ENCODE assay signal across 28 mouse cellular contexts in genomic region chr1:82826911-82827310, GRCm38 (mm10). TPM values are rescaled to one million over a fixed set of nuclear protein-coding genes. Genes with fewer than 3 reads are reported as not detected.
A peak's percentile ranks its signal among the peaks of the same experiment; 100 is the strongest.
DNase-seq lines count a peak whose midpoint lies in the region; ATAC-seq and TF ChIP-seq lines count a peak whose summit lies in the region.
"Had no signal": no experiment of that assay in that cellular context is flagged by ENCODE, and none has a peak within 500 bp of the region (broad histone marks: within the 10 kb centered on the region; RNA-seq: fewer than 3 reads in every experiment).

No protein-coding gene starts in this region.

- no peaks in the 10 kb centered on the region for H3K27me3 ChIP-seq in intestine, postnatal 0 days (replicated peaks; ENCODE audit: control insufficient read depth, insufficient read depth, low read length)
- no peaks in the 10 kb centered on the region for H3K27me3 ChIP-seq in liver, embryonic 14.5 days (ENCODE audit: control insufficient read depth, insufficient read depth, low read length)
- no peaks in the 10 kb centered on the region for H3K27me3 ChIP-seq in forebrain, postnatal 0 days (ENCODE audit: insufficient read depth, low read length)
- H3K27me3 ChIP-seq in forebrain, embryonic 14.5 days (replicated peaks; ENCODE audit: control insufficient read depth, insufficient read depth, low read length): no peaks in the 10 kb centered on the region
- H3K27me3 ChIP-seq: CH12.LX; limb, embryonic 13.5 days; Patski; stomach, embryonic 15.5 days had no signal

- H3K9ac ChIP-seq in intestine, postnatal 0 days (ENCODE audit: low read depth, low read length): no peak overlapping the region
- peak overlapping the region; percentile 85 for H3K9ac ChIP-seq in liver, embryonic 14.5 days (replicated peaks)
- H3K9ac ChIP-seq in forebrain, postnatal 0 days: no peak overlapping the region
- no peak overlapping the region for H3K9ac ChIP-seq in forebrain, embryonic 14.5 days (ENCODE audit: low read length)
- H3K9ac ChIP-seq: limb, embryonic 13.5 days; stomach, embryonic 15.5 days had no signal

- TF ChIP-seq EP300 in liver, embryonic 14.5 days (IDR thresholded peaks at IDR 0.05; ENCODE audit: low read depth): no peak

- H3K4me3 ChIP-seq in intestine, postnatal 0 days (ENCODE audit: low read depth, low read length): no peak overlapping the region
- no peak overlapping the region for H3K4me3 ChIP-seq in liver, embryonic 14.5 days (ENCODE audit: insufficient read depth in 1 of 2, low read depth in 2 of 2, low read length in 2 of 2)
- H3K4me3 ChIP-seq in forebrain, postnatal 0 days (ENCODE audit: low read depth, low read length): no peak overlapping the region
- H3K4me3 ChIP-seq in forebrain, embryonic 14.5 days (ENCODE audit: low read depth, low read length): no peak overlapping the region
- H3K4me3 ChIP-seq: gastrocnemius, adult 2 months; left cerebral cortex, adult 2 months; limb, embryonic 13.5 days; midbrain, embryonic 10.5 days; stomach, embryonic 15.5 days had no signal

- WGBS in intestine, postnatal 0 days: 15% methylated on average over 5 of the region's 5 CpGs
- WGBS in liver, embryonic 14.5 days (ENCODE audit: insufficient replicate concordance): 55% methylated on average over 5 of the region's 5 CpGs
- 49% methylated on average over 5 of the region's 5 CpGs for WGBS in forebrain, postnatal 0 days
- WGBS in forebrain, embryonic 14.5 days: 57% methylated on average over 5 of the region's 5 CpGs

- no peak overlapping the region for H3K27ac ChIP-seq in intestine, postnatal 0 days (ENCODE audit: low read depth, low read length)
- H3K27ac ChIP-seq in liver, embryonic 14.5 days: peak overlapping the region; percentile 100
- no peak overlapping the region for H3K27ac ChIP-seq in forebrain, postnatal 0 days (ENCODE audit: low read depth, low read length)
- H3K27ac ChIP-seq in forebrain, embryonic 14.5 days (ENCODE audit: low read depth, low read length): no peak overlapping the region
- H3K27ac ChIP-seq: gastrocnemius, adult 2 months; left cerebral cortex, adult 2 months; limb, embryonic 13.5 days; midbrain, embryonic 10.5 days; stomach, embryonic 15.5 days had no signal

- no peak for TF ChIP-seq CTCF in intestine, postnatal 0 days (IDR thresholded peaks at IDR 0.05; ENCODE audit: low read depth)
- no peak for TF ChIP-seq CTCF in liver, embryonic 14.5 days (IDR thresholded peaks at IDR 0.05; ENCODE audit: low read depth)
- TF ChIP-seq CTCF in forebrain, postnatal 0 days (IDR thresholded peaks at IDR 0.05; ENCODE audit: low read depth): no peak

- no peaks in the 10 kb centered on the region for H3K36me3 ChIP-seq in intestine, postnatal 0 days (ENCODE audit: control insufficient read depth, insufficient read depth)
- no peaks in the 10 kb centered on the region for H3K36me3 ChIP-seq in liver, embryonic 14.5 days (replicated peaks; ENCODE audit: control insufficient read depth, insufficient read depth, low read depth)
- no peaks in the 10 kb centered on the region for H3K36me3 ChIP-seq in forebrain, postnatal 0 days (ENCODE audit: insufficient read depth)
- H3K36me3 ChIP-seq in forebrain, embryonic 14.5 days (ENCODE audit: control insufficient read depth, insufficient read depth, low read length): no peaks in the 10 kb centered on the region
- H3K36me3 ChIP-seq: limb, embryonic 13.5 days; midbrain, embryonic 10.5 days; stomach, embryonic 15.5 days had no signal

- H3K4me1 ChIP-seq in intestine, postnatal 0 days (replicated peaks; ENCODE audit: control insufficient read depth, insufficient read depth, low read length): no peaks in the 10 kb centered on the region; the same call in 1 of the 2 replicates
- H3K4me1 ChIP-seq in liver, embryonic 14.5 days (replicated peaks; ENCODE audit: control insufficient read depth in 2 of 2, insufficient read depth in 2 of 2, low read length in 1 of 2): peaks cover 52 to 78% of the 10 kb centered on the region in 2 experiments
- H3K4me1 ChIP-seq in forebrain, postnatal 0 days (ENCODE audit: insufficient read depth): no peaks in the 10 kb centered on the region
- no peaks in the 10 kb centered on the region for H3K4me1 ChIP-seq in forebrain, embryonic 14.5 days (ENCODE audit: control insufficient read depth, insufficient read depth, low read length)
- H3K4me1 ChIP-seq: limb, embryonic 13.5 days; midbrain, embryonic 10.5 days; stomach, embryonic 15.5 days had no signal

- no peak overlapping the region for H3K4me2 ChIP-seq in intestine, postnatal 0 days (replicated peaks; ENCODE audit: low read depth)
- peak overlapping the region; percentile 63 for H3K4me2 ChIP-seq in liver, embryonic 14.5 days (ENCODE audit: low read depth)
- no peak overlapping the region for H3K4me2 ChIP-seq in forebrain, postnatal 0 days (ENCODE audit: low read depth)
- no peak overlapping the region for H3K4me2 ChIP-seq in forebrain, embryonic 14.5 days (ENCODE audit: low read length)
- H3K4me2 ChIP-seq: limb, embryonic 13.5 days; stomach, embryonic 15.5 days had no signal

- peak; percentile 54 for ATAC-seq in intestine, postnatal 0 days
- no peak for ATAC-seq in liver, embryonic 14.5 days (ENCODE audit: insufficient read depth)
- no peak for ATAC-seq in forebrain, postnatal 0 days
- ATAC-seq in forebrain, embryonic 14.5 days: no peak
- no peak for ATAC-seq in erythroblast, adult 5-6 weeks (replicated peaks; ENCODE audit: low FRiP score, poor library complexity, severe bottlenecking)
- ATAC-seq: hindbrain, embryonic 16.5 days; Patski had no signal

- H3K9me3 ChIP-seq in intestine, postnatal 0 days (ENCODE audit: control insufficient read depth): no peaks in the 10 kb centered on the region
- H3K9me3 ChIP-seq in liver, embryonic 14.5 days (ENCODE audit: control insufficient read depth, low read length): no peaks in the 10 kb centered on the region
- no peaks in the 10 kb centered on the region for H3K9me3 ChIP-seq in forebrain, postnatal 0 days (ENCODE audit: low read length)
- H3K9me3 ChIP-seq in forebrain, embryonic 14.5 days (replicated peaks; ENCODE audit: control insufficient read depth, low read length): no peaks in the 10 kb centered on the region
- H3K9me3 ChIP-seq: limb, embryonic 13.5 days; midbrain, embryonic 10.5 days; stomach, embryonic 15.5 days had no signal

- DNase-seq in embryo, embryonic 10.5 days (ENCODE audit: low spot score): peak; percentile 20
- no peak for DNase-seq in embryo, embryonic 9.5 days (ENCODE audit: extremely low spot score)
- peak; percentile 91 for DNase-seq in ES-CJ7 (ENCODE audit: low read depth, low spot score)
- DNase-seq in liver, embryonic 14.5 days (ENCODE audit: low read depth in 3 of 3, low spot score in 3 of 3): no peak
- DNase-seq in forebrain, postnatal 0 days: no peak
- DNase-seq in forebrain, embryonic 14.5 days (ENCODE audit: low spot score): no peak
- DNase-seq: cerebellum, adult 11 months; cerebellum, postnatal 25 days; gastrocnemius, adult 2 months; lung, postnatal 10 days; thymus, postnatal 14 days had no signal

RNA-seq across cellular contexts. Expression of gene Agfg1, which starts 12.4 kb away (rescaled TPM):
- 35.8 and 36.7 TPM in 2 replicates for polyA plus RNA-seq in intestine, postnatal 0 days (2015; fragmentation: Nextera tagmentation; extraction: Ambion mirVana)
- polyA plus RNA-seq in liver, embryonic 14.5 days (2012; rRNA removed): 43.8 and 47.8 TPM in 2 replicates
- polyA plus RNA-seq in liver, embryonic 14.5 days (2014; fragmentation: Nextera tagmentation; extraction: Ambion mirVana): 59.4 and 65.3 TPM in 2 replicates
- total RNA-seq in forebrain, postnatal 0 days (2014; rRNA removed): 104 and 114 TPM in 2 replicates
- 19.4 and 22.2 TPM in 2 replicates for polyA plus RNA-seq in forebrain, postnatal 0 days (2015; fragmentation: Nextera tagmentation; extraction: Ambion mirVana)
- 40.4 and 42.3 TPM in 2 replicates for polyA plus RNA-seq in forebrain, embryonic 14.5 days (2014; fragmentation: Nextera tagmentation; extraction: Ambion mirVana)
- 19.9 and 20.0 TPM in 2 replicates for total RNA-seq in erythroblast, adult 5-6 weeks (2015; ENCODE audit: low replicate concordance)
- 13.4 and 20.8 TPM in 2 replicates for total RNA-seq in erythroblast, adult 5-6 weeks (2017; ENCODE audit: low replicate concordance)

RNA-seq across cellular contexts. Expression of gene Gm47791, which starts 55.9 kb away (rescaled TPM):
- not detected in 2 replicates for polyA plus RNA-seq in intestine, postnatal 0 days (2015; fragmentation: Nextera tagmentation; extraction: Ambion mirVana)
- polyA plus RNA-seq in liver, embryonic 14.5 days (2012; rRNA removed): not detected in 2 replicates
- polyA plus RNA-seq in liver, embryonic 14.5 days (2014; fragmentation: Nextera tagmentation; extraction: Ambion mirVana): not detected in 2 replicates
- total RNA-seq in forebrain, postnatal 0 days (2014; rRNA removed): not detected in 2 replicates
- polyA plus RNA-seq in forebrain, postnatal 0 days (2015; fragmentation: Nextera tagmentation; extraction: Ambion mirVana): not detected in 2 replicates
- polyA plus RNA-seq in forebrain, embryonic 14.5 days (2014; fragmentation: Nextera tagmentation; extraction: Ambion mirVana): not detected in 2 replicates
- not detected in 2 replicates for total RNA-seq in erythroblast, adult 5-6 weeks (2015; ENCODE audit: low replicate concordance)
- not detected in 2 replicates for total RNA-seq in erythroblast, adult 5-6 weeks (2017; ENCODE audit: low replicate concordance)
- total RNA-seq: adrenal gland, adult 18-20 months; CH12.LX; gastrocnemius, adult 2 months; heart, adult 8-10 months; heart, postnatal 25 days; layer of hippocampus, adult 8-10 months; left cerebral cortex, adult 2 months; neutrophil, adult 5-6 weeks had no signal
- polyA plus RNA-seq: embryonic facial prominence, embryonic 14.5 days; forebrain, embryonic 11.5 days; hindbrain, embryonic 16.5 days; limb, embryonic 13.5 days; midbrain, embryonic 10.5 days; Patski; small intestine, adult 2 months; stomach, embryonic 15.5 days had no signal

RNA-seq across cellular contexts. Expression of gene Tm4sf20, which starts 58.6 kb away (rescaled TPM):
- 760 and 763 TPM in 2 replicates for polyA plus RNA-seq in intestine, postnatal 0 days (2015; fragmentation: Nextera tagmentation; extraction: Ambion mirVana)
- not detected in 2 replicates for polyA plus RNA-seq in liver, embryonic 14.5 days (2012; rRNA removed)
- polyA plus RNA-seq in liver, embryonic 14.5 days (2014; fragmentation: Nextera tagmentation; extraction: Ambion mirVana): not detected in 2 replicates
- total RNA-seq in forebrain, postnatal 0 days (2014; rRNA removed): not detected in 2 replicates
- not detected in 2 replicates for polyA plus RNA-seq in forebrain, postnatal 0 days (2015; fragmentation: Nextera tagmentation; extraction: Ambion mirVana)
- not detected in 2 replicates for polyA plus RNA-seq in forebrain, embryonic 14.5 days (2014; fragmentation: Nextera tagmentation; extraction: Ambion mirVana)
- total RNA-seq in erythroblast, adult 5-6 weeks (2015; ENCODE audit: low replicate concordance): not detected in 2 replicates
- not detected in 2 replicates for total RNA-seq in erythroblast, adult 5-6 weeks (2017; ENCODE audit: low replicate concordance)
- total RNA-seq: adrenal gland, adult 18-20 months; CH12.LX; gastrocnemius, adult 2 months; heart, adult 8-10 months; heart, postnatal 25 days; layer of hippocampus, adult 8-10 months; left cerebral cortex, adult 2 months; neutrophil, adult 5-6 weeks had no signal
- polyA plus RNA-seq: hindbrain, embryonic 16.5 days; midbrain, embryonic 10.5 days had no signal

Comparison
In these comparisons a context has a peak if more than half of its experiments do, and no peak if none do; other contexts are left out.
1. DNase-seq: peak in embryo, embryonic 10.5 days (single experiment) and ES-CJ7 (single experiment); none in embryo, embryonic 9.5 days (single experiment), liver, embryonic 14.5 days (0 of 3), forebrain, postnatal 0 days (single experiment) and forebrain, embryonic 14.5 days (single experiment).
2. RNA of gene Tm4sf20, which starts 58.6 kb away (polyA plus RNA-seq): 760 to 763 TPM in intestine, postnatal 0 days; not detected in liver, embryonic 14.5 days, not detected in forebrain, postnatal 0 days and not detected in forebrain, embryonic 14.5 days; every median in the first group is over 100 times any median in the second.